Mouse (Mus musculus) liver, embryonic 14.5 days (tissue): ENCODE data around the gene Plb1.

ENCODE experiments used
- CTCF ChIP-seq: IDR thresholded peaks from 2 replicates; pipeline ENCODE4 v1.5.1; 2016; ENCODE audit warnings: antibody characterized with exemption, low read depth, control low read depth
- EP300 ChIP-seq: IDR thresholded peaks from 2 replicates; pipeline ENCODE4 v1.6.1; 2016; ENCODE audit warnings: antibody characterized with exemption, low read depth

- TF ChIP-seq CTCF: no peak
- TF ChIP-seq EP300: no peak
These were observed 36.5 kb upstream of the Plb1 start for GRCm38 (mm10) chr5:32195857-32196609.
